Mouse (Mus musculus): ENCODE measurements around the gene 1700017B05Rik.
"Not testable (repeated sequence)": the region's sequence is repeated elsewhere in the genome, so short reads cannot be mapped to it uniquely, and the experiment has no call there.

1700017B05Rik gene

DNA sequence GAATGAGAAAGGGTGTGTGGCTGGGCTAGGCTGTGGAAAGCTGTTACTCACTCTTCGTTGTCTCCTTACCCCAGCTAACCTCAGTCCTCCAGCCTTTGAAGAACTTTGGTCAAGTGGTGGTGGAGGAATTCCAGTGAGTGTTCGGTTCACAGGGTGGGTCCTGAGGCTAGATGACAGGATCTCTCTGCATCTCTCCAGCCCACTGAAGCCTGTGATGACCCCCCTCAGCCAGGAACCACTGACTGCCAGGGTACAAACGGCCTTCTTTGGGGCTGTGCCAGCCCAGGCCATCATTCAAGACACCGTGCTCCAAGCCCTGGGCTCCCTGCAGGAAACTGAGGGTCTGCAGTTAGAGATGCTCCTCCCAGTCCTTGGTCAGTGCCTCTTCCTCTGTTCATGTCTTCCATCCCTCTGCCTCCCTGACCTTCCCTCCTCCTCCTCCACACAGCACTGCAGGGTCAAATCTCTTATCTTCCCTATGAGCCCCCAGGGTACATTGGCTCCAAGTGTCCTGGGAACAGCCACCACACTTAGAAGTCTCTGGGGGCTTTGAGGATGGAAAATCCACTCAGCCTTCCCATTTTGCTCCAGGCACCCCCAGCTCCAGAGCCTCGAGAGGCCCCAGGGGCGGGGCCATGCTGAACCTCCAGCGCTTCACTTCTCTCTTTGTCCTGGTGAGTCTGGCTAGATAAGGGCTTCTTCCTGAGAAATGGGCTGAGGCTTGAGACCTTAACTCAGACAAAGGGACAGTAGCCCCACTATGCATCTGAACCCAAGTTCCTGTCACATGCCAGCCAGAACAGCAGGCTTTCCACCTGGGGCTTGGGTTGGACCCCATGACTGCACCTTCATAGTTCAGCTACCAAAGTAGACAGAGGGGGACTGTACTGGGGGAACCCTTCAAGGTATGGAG is 14.1 kb downstream of the 1700017B05Rik start:
- no peak for DNase-seq (ENCODE audit: low read depth, low spot score)

DNA sequence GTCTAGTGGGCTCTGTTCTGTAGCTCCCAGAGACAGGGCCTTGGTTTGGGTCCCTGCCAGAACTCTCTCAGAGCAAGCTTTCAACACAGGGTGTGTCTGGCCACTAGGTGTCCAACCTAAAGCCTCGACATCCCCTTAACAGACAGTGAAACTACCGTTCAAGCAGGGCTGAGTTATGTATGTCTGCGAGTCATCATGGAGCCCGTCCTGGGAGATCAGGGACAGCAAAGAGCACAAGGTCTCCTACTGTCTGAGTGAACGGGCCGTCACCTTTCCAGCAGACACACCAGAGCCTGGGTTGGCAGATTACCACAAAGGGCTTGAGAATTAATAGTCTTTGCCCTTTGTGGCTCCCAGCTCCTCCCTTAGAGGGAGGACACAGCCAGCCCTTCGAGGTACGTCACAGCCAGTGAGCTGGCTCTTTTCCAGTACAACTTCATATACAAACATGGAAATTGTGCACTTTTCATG is 15.2 kb downstream of the 1700017B05Rik start:
- no peak for DNase-seq (ENCODE audit: low read depth, low spot score)

DNA sequence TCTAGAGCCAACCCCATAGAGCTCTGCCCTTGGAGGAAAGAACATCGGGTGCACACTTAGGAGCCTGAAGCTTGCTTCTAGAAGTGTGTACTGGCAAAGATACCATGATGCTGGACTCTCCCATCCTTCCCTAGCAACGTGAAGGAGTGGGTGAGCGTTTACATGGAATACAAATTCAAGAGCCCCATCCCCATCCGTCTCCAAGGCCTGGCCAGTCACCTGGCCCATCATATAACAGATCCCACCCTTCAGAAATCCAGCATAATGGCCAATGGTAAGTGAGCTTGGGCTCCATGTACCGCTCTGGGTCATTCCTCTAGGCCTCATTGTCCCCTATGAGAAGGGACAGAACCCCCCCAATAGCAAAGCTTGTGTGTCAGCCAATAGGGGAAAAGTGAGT is 15.9 kb downstream of the 1700017B05Rik start:
- DNase-seq (ENCODE audit: low read depth, low spot score), result no peak

DNA sequence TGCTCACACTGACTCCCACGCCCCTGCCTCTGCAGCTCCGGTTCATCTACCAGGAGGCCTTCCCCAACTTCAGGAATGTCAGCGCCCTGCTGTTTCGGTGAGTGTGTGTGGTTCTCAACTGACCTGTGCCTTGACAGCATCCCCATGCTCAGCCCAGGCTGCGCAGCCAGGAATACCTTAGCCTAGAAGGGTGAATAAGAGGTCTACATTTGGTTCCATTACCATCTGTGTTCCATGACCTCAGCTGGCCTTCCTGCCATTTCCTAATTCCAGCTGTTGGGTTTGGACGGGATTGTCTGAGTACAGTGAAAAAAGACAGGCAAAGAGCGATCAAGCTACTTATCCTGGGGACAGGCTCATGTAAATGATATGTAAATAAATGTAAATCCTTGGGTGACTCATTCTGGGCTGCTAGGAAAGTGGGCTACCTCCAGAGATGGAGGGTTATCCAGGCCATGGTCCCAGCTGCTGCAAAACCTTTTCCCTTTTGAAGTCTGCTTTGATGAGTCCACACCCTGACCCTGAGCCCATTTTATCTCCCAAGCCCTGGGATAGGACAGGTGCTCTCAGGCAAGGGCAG is 18.2 kb downstream of the 1700017B05Rik start:
- DNase-seq (ENCODE audit: low read depth, low spot score), result no peak

DNA sequence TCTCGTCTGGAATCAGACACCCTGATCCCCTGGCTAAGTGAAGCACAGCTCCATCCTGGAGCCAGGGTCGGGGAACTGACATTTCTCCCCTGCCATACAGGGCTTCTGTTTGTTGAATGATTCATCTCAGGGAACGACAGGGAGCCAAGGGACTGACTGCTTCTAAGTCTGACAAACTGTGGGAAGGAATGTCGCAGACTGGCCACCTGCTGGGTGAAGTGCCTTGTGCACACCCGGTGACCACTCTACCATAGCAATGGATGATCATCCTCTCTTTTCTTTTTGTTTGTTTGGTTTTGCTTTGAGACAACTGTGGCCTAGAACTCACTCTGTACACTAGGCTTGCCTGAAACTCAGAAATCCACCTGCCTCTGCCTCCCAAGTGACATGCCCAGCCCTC is 19.5 kb downstream of the 1700017B05Rik start:
- no peak for DNase-seq (ENCODE audit: low read depth, low spot score)

DNA sequence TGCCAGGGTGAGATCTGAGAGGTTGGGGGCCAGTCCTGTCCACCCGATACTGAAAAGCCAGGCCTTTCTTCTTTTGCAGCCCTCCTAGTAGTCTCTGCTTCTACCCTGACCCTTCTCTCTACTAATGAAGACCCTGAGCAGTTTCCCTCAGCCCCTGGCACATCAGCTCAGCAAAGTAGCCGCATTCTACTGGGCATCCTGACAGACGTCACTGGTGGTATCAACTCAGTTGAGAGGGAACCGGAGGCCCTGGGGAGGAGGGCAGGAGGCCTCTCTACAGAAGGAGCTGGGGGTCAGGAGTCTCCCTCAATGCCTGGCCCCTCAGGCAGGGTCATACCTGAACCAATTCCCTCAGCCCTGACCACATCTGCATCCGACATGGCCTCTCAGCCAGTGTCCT is 21.3 kb downstream of the 1700017B05Rik start:
- DNase-seq (ENCODE audit: low read depth, low spot score), result no peak

DNA sequence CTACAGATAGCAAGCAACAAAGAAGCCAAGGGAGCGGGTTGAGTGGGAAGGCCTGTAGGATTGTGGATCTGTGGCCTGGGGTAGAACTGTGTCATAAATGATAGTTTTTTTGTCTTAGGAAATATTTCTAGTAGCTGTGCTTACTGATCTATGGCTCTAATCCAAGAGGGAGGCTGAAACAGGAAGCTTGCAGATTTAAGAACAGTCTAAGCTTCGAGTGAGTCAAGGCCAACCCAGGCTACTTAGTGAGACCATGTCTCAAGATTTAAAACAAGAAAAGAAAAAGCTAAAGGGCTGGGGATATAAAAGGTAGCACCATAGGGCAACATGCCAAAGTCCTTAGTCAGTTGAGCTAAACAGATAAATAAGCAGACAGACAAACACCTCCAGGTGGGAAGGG is 24.2 kb downstream of the 1700017B05Rik start:
- no peak for DNase-seq (ENCODE audit: low read depth, low spot score)

DNA sequence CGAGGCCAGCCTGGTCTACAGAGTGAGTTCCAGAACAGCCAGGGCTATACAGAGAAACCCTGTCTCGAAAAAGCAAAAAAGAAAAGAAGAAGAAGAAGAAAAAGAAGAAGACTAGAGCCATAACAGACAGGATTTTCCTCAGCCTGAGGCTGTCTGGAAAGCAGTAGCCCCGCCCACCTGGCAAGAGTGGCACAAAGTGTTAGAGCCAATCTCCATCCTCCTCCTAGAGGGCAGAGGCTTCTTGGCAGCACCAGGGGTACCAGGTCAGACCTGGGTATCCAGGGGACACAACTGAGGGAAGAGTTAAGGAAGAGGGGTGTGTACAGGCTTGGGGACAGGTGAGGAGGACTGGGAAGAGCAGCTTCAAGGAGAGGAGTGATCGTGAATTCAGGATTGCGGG is 24.7 kb downstream of the 1700017B05Rik start:
- no peak for DNase-seq (ENCODE audit: low read depth, low spot score)

DNA sequence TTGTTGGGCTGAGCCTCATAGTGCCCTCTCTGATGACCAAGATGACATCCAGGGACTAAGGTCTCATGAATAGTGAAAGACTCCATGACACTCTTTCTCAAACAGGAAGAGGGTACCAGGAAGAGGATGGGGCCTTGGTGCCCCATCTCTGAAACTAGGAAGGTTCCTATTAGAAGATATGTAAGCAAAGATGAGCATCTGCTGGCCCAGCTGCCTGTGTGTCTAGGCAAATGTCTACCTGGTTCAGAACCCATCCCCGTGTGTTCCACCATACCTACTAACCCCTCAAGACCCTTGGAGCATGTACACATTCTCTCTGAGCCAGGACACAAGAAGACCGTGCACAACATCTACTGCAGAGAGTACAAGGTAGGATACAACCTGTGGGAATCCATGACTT is 26.2 kb downstream of the 1700017B05Rik start, which contains the start of gene Trcg1:
Gene Trcg1 (plus strand): TSS at position 301 of the 400 bp plus-strand sequence.
- DNase-seq (ENCODE audit: low read depth, low spot score), result no peak

DNA sequence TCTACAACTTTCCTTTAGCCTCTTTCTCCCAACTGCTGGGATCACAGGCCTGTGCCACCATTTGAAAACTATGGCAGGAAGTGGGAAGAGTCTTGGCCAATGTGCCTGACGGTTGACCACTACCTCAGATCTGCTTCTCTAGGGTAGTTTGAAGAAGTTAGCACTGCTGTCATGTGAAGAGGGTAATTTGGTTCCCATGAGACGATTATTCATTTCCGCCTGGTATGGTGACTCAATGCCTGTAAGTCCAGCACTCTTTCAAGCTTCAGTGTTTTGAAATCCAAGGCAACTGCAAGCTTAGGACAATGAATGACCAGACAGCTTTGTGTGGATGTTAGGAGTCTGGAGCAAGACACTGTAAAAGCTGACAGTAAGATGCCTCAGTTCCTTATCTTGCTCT is 28.6 kb downstream of the 1700017B05Rik start:
- DNase-seq (ENCODE audit: low read depth, low spot score), result no peak

DNA sequence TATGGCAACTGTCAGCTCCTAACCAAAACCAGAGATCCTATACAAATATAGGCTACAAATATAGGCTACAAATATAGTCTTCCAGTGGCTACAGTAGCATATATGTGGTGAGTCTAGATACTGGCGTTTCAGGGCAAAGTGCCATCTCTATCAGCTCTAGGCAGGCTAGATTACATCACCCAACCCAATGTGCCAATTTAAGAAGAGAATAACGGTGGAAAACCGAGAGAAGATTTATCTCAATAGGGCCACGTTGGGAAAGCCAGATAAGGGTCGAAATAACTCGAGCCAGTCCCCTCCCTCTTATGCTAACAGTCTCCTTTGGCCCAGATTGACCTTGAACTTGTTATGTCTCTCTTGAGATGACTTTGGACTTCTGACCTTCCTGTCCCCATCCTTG is 29.3 kb downstream of the 1700017B05Rik start:
- no peak for DNase-seq (ENCODE audit: low read depth, low spot score)

DNA sequence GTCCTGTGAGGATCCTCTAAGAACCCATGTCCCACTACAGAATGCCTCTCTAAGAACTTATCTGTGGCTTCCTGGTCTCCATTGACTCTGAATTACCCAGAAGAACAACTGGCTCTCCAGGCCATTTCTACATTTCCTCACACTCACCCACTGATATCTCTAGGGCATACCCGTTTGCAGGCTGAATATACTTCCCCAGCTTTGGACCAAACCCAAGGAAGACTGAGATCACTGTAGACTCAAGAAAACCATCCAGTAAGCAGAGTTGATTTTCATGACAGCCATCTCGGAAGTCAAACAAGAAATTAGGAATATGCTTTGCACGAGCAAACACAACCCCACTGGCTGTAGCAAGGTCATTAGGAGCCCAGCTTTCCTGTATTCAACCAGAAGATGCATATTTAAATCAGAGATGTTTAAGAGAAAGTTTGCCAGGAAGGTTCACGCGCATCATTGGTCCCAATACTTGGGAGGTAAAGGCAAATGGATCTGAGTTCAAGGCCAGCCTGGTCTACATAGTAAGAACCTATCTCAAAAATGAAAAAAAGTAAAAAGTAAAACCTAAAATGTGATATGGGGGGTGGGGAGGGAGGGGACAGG is 30.0 kb downstream of the 1700017B05Rik start:
- no peak for DNase-seq (ENCODE audit: low read depth, low spot score)

DNA sequence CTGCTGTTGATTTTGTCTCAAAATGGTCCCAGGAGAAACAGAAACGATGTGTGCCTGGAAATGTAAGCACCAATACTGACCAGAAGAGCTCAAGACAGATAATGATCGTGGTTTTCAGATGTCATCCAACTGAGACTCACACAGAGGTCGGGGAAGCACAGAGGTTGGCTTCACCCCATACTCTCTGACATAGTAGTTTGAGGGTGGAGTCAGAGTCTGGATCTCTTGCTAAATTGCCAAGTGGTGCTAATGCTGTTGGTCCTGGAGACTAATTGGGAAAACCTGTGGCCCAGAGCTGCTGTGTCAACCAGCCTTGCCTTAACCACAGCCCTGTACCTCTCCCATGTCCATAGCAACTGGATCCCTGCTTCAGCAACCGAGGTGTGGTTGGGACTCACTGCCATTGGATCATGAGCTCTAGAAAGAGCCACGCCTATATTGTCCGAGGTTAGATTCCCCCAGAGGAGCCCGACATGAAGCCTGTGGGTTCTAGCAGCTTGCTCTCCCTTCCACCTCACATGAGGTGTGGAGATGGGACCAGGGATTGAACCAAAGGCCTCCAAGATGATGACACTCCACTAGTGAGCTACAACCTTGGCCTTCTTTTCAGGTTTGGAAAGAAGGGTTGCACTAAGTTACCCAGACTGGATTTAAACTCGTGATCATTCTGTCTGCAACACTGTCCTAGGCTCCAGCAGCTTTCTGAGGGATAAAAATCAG is 30.7 kb downstream of the 1700017B05Rik start:
- no peak for DNase-seq (ENCODE audit: low read depth, low spot score)

DNA sequence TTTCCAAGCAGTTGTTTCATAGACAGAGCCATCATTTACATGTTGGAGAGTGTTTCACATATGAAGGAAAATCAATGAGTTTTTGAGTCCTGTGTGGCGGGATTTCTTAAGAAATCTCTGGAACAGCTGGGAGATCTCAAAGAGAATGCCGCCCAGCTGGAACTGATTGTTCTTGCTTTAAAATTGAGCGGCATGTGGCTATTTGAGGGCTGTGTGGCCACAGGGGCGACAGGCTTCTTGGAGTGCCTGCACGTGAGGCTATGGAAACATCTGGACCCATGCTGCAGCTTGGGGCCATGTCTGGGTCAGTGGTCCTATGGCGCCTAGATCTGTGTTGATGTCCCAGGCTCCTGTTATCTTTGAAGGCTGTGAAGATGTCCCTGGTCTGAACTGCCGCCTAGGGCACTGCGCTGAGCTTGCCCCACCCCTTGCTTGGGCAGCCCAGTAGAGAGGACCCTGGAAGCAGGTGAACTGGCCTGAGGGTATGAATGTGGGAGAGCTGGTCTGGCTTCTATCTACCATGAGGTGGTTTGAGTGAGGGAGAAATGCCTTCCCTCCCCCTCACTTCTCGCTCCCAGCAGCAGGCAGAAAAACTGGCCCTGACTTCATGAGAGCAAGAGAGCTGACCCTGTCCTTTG is 32.1 kb downstream of the 1700017B05Rik start:
- no peak for DNase-seq (ENCODE audit: low read depth, low spot score)

DNA sequence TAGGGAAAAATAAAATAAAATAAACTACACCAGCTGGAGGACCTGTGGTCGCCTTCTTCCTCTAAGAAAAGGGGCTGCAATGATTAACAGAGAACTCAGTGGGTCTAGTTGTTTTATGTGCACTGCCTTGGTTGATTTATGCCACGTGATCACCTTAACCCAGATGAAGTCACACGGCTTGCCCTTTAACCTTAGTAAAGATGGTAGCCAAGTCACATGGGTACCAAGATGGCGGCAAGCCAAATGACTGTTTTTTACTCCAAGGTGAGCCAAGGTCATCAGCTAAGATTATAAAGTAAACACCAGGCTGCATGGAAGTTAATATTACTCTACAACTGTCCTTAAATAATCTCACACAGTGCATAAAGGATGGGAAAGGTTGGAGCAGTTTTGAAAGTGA is 32.7 kb downstream of the 1700017B05Rik start:
- no peak for DNase-seq (ENCODE audit: low read depth, low spot score)

DNA sequence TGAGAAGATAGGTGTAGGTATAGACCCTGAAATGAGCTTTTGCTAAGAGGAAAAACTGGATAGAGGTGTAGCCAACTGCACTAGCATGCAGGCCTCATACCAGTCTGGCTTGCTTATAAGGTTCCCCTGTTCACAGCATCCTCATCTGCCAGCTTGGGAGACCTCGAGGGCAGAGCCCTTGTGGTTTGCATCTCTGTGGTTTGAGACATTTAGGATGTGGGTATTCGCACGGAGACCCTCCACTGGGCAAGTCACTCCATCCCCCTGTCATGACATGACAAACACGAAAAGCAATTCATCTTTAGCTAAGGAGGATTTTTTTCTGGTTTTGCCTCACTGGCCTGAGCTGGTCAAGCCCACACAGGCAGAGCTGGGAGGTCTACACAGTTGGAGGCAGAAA is 34.2 kb downstream of the 1700017B05Rik start:
- DNase-seq (ENCODE audit: low read depth, low spot score), result no peak

DNA sequence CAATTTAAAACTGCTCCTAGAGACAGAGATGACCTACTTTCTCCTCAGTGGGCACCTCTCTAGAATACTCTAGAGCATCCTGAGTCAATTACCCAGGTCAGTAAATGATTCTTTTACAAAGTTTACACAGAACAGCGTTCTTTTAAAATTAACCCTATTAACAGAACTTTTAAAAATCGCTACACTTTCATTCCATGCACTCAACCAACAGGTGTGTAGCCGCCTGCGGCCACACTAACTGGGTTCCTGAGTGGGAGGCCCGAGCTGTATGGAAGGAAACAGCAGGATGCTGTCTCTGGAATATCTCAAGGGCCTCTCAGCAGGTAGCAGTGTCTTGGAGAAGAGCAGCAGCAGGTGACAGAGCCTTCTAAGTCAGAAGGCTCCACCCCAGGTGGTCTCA is 35.2 kb downstream of the 1700017B05Rik start:
- no peak for DNase-seq (ENCODE audit: low read depth, low spot score)

DNA sequence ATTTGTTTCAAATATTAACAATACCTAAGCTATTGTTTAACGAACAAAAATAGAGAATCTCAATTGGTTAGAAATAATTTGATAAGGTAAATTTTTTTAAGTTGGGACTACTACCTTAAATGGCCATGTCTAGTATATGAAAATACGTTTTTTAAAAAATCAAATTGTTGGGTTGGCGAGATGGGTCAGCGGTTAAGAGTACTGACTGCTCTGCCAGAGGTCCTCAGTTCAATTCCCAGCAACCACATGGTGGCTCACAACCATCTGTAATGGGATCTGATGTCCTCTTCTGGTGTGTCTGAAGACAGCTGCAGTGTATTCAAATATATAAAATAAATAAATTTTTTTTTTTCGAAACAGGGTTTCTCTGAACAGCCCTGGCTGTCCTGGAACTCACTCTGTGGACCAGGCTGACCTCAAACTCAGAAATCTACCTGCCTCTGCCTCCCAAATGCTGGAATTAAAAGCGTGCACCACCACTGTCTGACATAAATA is 35.7 kb downstream of the 1700017B05Rik start:
- DNase-seq (ENCODE audit: low read depth, low spot score), result not testable (repeated sequence)

DNA sequence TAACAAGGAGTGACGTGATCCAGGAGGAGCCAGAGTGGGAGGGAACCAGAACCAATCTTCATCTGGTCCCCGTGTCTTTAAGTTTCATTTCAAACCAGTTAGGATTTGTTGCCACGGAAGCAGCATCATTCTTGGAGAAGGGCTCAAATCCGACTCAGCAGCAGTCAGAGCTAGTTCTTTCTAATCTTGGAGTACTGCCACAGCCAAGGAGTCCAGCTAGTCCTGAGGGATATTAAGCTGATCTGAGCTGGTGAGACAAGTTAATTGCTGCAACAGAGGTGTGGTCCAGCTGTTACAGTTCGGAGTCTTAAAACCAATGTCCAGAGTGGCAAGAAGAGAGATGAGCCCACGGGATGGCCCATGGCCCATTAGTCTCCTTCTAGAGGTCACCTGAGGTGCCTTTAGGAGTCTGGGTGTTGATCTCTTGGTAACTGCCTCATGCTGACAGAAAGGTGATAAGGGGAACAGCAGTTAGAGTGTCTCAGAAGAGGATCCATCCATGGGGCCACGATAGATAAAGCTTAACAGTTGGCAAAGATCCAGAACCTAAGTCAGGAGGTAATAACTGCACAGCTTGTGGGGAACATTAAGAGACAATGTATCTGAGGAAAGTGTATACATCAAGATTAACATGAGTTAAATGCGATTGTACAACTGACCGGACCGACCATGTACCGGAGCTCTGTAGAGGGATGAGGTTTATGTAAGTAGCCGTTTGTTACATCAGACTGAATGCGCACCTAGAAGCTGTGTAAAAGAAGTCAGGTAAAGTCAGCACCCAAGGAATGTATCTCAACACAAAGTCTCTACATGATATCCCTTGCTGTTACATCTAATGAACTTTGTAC is 36.4 kb downstream of the 1700017B05Rik start:
- DNase-seq (ENCODE audit: low read depth, low spot score), result no peak

DNA sequence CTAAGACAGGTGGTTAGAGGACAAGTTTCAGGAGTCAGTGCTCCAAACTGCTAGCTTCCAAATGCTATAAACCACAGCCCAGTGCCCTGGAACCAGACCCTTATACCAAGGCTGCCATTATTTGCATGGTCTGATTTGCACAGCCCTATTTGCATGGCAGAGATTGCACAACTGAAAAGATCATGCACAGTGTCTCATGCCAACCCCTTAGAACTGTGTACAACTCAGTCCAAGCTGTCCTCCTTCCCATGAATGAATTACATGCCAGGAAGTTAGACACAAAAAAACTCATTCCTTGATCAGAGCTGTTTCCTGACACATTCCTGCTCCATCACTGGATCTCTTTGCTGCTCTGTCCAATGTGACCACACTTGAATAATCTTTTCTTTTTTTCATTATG is 39.1 kb downstream of the 1700017B05Rik start:
- no peak for DNase-seq (ENCODE audit: low read depth, low spot score)

Measured in mesoderm, embryonic 11.5 days (tissue).